Mouse (Mus musculus): ENCODE measurements around the gene Hmga1b. TPM values are rescaled to one million over a fixed set of nuclear protein-coding genes. Genes with fewer than 3 reads are reported as not detected.
A peak's percentile ranks its signal among the peaks of the same experiment; 100 is the strongest.
"Not testable (repeated sequence)": the region's sequence is repeated elsewhere in the genome, so short reads cannot be mapped to it uniquely, and the experiment has no call there.

Gene Hmga1b
- polyA plus RNA-seq, 1 experiment from 2014 or later = 8.3 TPM

DNA sequence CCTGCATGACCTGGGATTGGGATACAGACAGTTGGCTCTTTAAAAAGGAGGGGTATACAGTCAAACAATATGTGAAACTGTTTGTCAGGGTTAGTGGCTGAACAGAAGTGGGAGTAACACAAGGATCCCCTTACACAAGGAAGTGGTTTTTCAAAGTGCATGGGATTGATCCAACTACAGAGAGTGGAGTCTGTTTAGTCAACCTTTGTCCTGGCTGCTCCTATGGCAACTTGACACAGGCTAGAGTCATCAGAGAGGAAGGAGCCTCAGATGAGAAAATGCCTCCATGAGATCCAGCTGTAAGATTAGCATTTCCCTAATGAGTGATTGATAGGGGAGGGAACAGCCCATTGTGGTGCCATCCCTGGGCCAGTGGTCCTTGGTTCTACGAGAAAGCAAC lies 5.6 kb downstream of the Hmga1b start:
- DNase-seq (ENCODE audit: low spot score) = no peak

DNA sequence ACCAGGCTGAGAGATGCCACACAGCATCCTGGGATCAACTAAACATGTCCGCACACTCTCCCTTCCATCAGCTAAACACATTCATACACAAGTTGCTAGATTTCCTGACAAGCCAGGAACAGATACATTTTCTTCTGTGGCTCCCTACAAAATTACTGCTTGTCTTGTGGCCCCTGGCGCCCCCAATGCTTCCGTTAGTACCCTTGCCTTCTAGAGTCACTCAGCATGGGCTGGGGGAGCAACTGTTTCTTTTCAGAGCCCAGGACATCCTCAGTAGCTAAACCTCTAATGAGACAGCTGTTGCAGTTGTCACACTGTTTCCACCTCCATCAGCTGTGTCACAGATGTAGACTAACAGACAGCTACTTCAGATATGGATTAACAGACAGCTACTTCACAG lies 10.2 kb downstream of the Hmga1b start:
- ATAC-seq (replicated peaks; ENCODE audit: low FRiP score) = no peak
- no peak for DNase-seq (ENCODE audit: low spot score)
- 72% methylated on average over 3 of the region's 3 CpGs for WGBS

More for the DNA sequence above, 5.6 kb downstream of the Hmga1b start:
- Histone ChIP-seq H3K4me3 (ENCODE audit: low read depth, low read length) (no peak overlapping the region), H3K27ac (ENCODE audit: low read depth, low read length) (no peak overlapping the region), H3K27me3 (ENCODE audit: control insufficient read depth, insufficient read depth, low read length) (no peaks in the 10 kb centered on the region), H3K9me3 (ENCODE audit: control insufficient read depth, low read length) (no peaks in the 10 kb centered on the region), H3K4me2 (ENCODE audit: low read depth, low read length, severe bottlenecking) (no peak overlapping the region), H3K4me1 (replicated peaks; ENCODE audit: control insufficient read depth, insufficient read depth, low read length) (no peaks in the 10 kb centered on the region), H3K36me3 (ENCODE audit: control insufficient read depth, insufficient read depth, low read length) (no peaks in the 10 kb centered on the region), H3K9ac (ENCODE audit: low read length) (no peak overlapping the region)
- ATAC-seq (replicated peaks; ENCODE audit: low FRiP score) = no peak
- 71% methylated on average over 1 of the region's 1 CpGs for WGBS

DNA sequence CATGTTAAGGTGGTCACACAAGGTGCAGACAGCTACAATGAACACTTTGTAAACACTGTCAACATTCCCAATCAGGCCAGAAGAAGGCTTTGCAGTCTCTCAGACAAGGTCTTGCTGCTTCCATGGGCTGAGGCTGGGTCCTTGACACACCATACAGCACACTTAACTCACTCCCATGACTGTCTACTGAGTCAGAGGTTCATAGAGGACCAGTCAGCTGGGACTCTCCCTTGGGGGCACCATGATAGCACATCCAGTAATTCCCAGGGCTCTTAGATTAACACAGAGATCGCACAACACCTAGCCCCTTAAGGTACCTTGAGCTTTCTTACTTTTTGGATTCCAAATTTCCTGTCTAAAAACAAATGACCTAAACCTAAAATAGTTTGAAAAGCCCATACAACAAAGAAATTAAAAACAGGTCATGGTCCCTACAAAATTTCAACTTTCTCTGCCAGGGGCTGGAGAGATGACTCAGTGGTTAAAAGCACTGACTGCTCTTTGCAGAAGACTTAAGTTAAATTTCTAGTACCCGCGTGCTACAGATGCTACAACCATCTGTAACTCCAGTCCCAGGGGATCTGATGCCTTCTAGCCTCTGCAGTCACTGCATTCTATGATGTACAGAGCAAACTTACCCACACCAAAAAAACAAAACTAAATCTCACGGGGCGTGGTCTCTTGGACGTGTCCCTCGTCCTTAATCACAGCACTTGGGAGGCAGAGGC lies 11.0 kb downstream of the Hmga1b start:
- no peaks in the 10 kb centered on the region for H3K36me3 ChIP-seq (ENCODE audit: control insufficient read depth, insufficient read depth, low read length)
- no peak overlapping the region for H3K4me2 ChIP-seq (ENCODE audit: low read depth, low read length, severe bottlenecking)
- H3K9me3 ChIP-seq (ENCODE audit: control insufficient read depth, low read length) = no peaks in the 10 kb centered on the region
- H3K27ac ChIP-seq (ENCODE audit: low read depth, low read length) = no peak overlapping the region
- 90% methylated on average over 7 of the region's 7 CpGs for WGBS
- no peak overlapping the region for H3K4me3 ChIP-seq (ENCODE audit: low read depth, low read length)
- no peak overlapping the region for H3K9ac ChIP-seq (ENCODE audit: low read length)
- no peaks in the 10 kb centered on the region for H3K27me3 ChIP-seq (ENCODE audit: control insufficient read depth, insufficient read depth, low read length)
- no peak for DNase-seq (ENCODE audit: low spot score)
- no peak for ATAC-seq (replicated peaks; ENCODE audit: low FRiP score)
- no peaks in the 10 kb centered on the region for H3K4me1 ChIP-seq (replicated peaks; ENCODE audit: control insufficient read depth, insufficient read depth, low read length)

More for the DNA sequence above, 10.2 kb downstream of the Hmga1b start:
- Histone ChIP-seq H3K27ac (ENCODE audit: low read depth, low read length) (no peak overlapping the region), H3K27me3 (ENCODE audit: control insufficient read depth, insufficient read depth, low read length) (no peaks in the 10 kb centered on the region), H3K9ac (ENCODE audit: low read length) (no peak overlapping the region), H3K4me1 (replicated peaks; ENCODE audit: control insufficient read depth, insufficient read depth, low read length) (no peaks in the 10 kb centered on the region), H3K36me3 (ENCODE audit: control insufficient read depth, insufficient read depth, low read length) (no peaks in the 10 kb centered on the region), H3K4me3 (ENCODE audit: low read depth, low read length) (no peak overlapping the region), H3K4me2 (ENCODE audit: low read depth, low read length, severe bottlenecking) (no peak overlapping the region), H3K9me3 (ENCODE audit: control insufficient read depth, low read length) (no peaks in the 10 kb centered on the region)

DNA sequence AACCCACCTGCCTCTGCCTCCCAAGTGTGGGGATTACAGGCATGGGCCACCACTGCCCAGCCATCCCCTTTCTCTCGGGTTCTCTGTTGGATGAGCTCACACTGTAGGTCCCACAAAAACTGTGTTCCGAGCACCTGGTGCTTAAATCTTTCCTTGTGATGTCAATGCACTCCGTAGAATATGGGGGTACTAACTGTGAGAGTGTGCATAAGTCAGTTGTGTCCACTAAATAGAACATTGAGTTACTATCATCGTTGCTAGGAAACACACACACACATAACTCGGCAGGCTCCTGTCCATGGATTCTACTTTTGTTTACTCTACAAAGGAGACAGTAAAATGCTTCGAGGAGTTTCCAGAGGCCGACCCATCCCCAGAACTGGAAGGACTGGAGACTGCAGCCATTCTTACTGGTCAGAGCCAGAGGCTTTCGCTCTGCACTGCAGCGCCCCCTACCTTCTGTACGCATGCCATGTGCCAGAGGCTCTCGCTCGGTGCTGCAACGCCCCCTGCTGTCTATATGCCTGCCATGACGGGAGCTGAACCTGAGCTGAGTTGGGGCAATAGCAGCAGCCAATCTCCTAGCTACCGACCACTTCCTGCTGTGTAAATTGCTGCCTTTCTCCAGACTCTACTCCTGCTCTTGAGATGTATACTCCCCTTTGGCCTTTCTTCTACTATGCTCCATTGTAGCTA lies 13.3 kb downstream of the Hmga1b start:
- WGBS = 30% methylated on average over 15 of the region's 15 CpGs
- Histone ChIP-seq H3K4me2 (ENCODE audit: low read depth, low read length, severe bottlenecking) (no peak overlapping the region), H3K36me3 (ENCODE audit: control insufficient read depth, insufficient read depth, low read length) (no peaks in the 10 kb centered on the region), H3K9ac (ENCODE audit: low read length) (no peak overlapping the region), H3K4me3 (ENCODE audit: low read depth, low read length) (no peak overlapping the region), H3K27ac (ENCODE audit: low read depth, low read length) (no peak overlapping the region), H3K27me3 (ENCODE audit: control insufficient read depth, insufficient read depth, low read length) (no peaks in the 10 kb centered on the region), H3K4me1 (replicated peaks; ENCODE audit: control insufficient read depth, insufficient read depth, low read length) (no peaks in the 10 kb centered on the region), H3K9me3 (ENCODE audit: control insufficient read depth, low read length) (no peaks in the 10 kb centered on the region)
- DNase-seq (ENCODE audit: low spot score) (peak; percentile 97), ATAC-seq (replicated peaks; ENCODE audit: low FRiP score) (peak; percentile 70)

DNA sequence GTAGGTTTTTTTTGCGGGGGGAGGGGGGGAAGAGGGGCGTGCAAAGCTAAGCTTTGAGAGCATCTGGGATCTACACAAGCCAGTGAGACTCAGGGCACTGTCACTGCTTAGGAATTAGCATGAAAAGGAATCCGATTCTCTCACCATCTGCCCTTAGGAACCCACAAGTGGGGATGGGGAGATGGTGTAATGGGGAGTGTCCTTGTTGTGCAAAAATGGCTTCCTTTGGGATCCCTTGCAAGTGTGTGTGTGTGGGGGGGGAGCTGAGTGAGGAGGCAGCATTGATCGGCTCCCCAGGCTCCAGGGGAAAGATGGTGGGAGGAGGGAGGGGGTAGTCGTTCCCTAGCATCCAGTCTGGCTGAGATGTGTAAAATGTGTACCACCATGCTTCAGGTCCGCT lies 14.5 kb downstream of the Hmga1b start:
- Histone ChIP-seq H3K36me3 (ENCODE audit: control insufficient read depth, insufficient read depth, low read length) (no peaks in the 10 kb centered on the region), H3K27me3 (ENCODE audit: control insufficient read depth, insufficient read depth, low read length) (no peaks in the 10 kb centered on the region), H3K9ac (ENCODE audit: low read length) (no peak overlapping the region), H3K4me3 (ENCODE audit: low read depth, low read length) (no peak overlapping the region), H3K4me2 (ENCODE audit: low read depth, low read length, severe bottlenecking) (no peak overlapping the region), H3K27ac (ENCODE audit: low read depth, low read length) (no peak overlapping the region), H3K9me3 (ENCODE audit: control insufficient read depth, low read length) (no peaks in the 10 kb centered on the region), H3K4me1 (replicated peaks; ENCODE audit: control insufficient read depth, insufficient read depth, low read length) (no peaks in the 10 kb centered on the region)
- no peak for DNase-seq (ENCODE audit: low spot score)
- ATAC-seq (replicated peaks; ENCODE audit: low FRiP score) = no peak
- WGBS = 31% methylated on average over 6 of the region's 6 CpGs

DNA sequence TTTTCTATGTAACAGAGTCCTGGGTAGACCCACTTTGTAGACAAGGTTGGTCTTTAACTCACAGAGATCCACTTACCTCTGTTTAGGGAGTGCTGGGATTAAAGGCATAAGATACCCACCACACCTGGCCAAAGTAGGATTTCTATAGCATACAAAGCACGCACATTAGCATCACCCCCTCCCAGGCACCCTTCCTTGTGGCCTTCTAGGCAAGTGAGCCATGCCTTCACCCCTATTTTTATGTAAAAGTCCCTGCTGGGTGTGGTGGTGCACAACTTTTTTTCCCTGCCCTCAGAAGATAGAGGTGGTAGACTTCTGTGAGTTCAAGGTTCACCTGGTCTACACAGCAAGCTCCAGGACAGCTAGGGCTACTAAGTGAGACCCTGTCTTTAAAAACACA lies 17.3 kb downstream of the Hmga1b start:
- no peak overlapping the region for H3K9ac ChIP-seq (ENCODE audit: low read length)
- H3K4me2 ChIP-seq (ENCODE audit: low read depth, low read length, severe bottlenecking) = no peak overlapping the region
- DNase-seq (ENCODE audit: low spot score) (no peak), ATAC-seq (replicated peaks; ENCODE audit: low FRiP score) (no peak)
- no peaks in the 10 kb centered on the region; the same call in 1 of the 2 replicates for H3K27me3 ChIP-seq (ENCODE audit: control insufficient read depth, insufficient read depth, low read length)
- H3K4me1 ChIP-seq (replicated peaks; ENCODE audit: control insufficient read depth, insufficient read depth, low read length) = peaks cover under 1% of the 10 kb centered on the region; the same call in 1 of the 2 replicates
- no peak overlapping the region for H3K27ac ChIP-seq (ENCODE audit: low read depth, low read length)
- H3K4me3 ChIP-seq (ENCODE audit: low read depth, low read length) = no peak overlapping the region
- no peaks in the 10 kb centered on the region for H3K9me3 ChIP-seq (ENCODE audit: control insufficient read depth, low read length)
- 75% methylated on average over 1 of the region's 1 CpGs for WGBS
- no peaks in the 10 kb centered on the region for H3K36me3 ChIP-seq (ENCODE audit: control insufficient read depth, insufficient read depth, low read length)

DNA sequence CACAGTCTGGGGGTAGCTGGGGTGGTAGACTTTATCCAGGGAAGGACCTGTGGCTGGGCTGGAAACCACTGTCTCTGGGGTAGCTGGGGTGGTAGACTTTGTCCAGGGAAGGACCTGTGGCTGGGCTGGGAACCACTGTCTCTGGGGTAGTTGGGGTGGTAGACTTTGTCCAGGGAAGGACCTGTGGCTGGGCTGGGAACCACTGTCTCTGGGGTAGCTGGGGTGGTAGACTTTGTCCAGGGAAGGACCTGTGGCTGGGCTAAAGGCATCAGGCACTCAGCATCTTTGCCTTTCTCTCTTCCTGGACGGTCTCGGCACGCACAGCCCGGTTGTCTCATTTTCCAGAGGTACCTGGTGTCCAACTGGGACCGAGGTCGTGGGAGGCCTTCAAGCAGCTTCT lies 18.8 kb downstream of the Hmga1b start:
- H3K4me3 ChIP-seq (ENCODE audit: low read depth, low read length); DNase-seq (ENCODE audit: low spot score); H3K4me1 ChIP-seq (replicated peaks; ENCODE audit: control insufficient read depth, insufficient read depth, low read length); H3K36me3 ChIP-seq (ENCODE audit: control insufficient read depth, insufficient read depth, low read length); H3K9me3 ChIP-seq (ENCODE audit: control insufficient read depth, low read length); H3K27ac ChIP-seq (ENCODE audit: low read depth, low read length); H3K4me2 ChIP-seq (ENCODE audit: low read depth, low read length, severe bottlenecking); H3K9ac ChIP-seq (ENCODE audit: low read length); ATAC-seq (replicated peaks; ENCODE audit: low FRiP score); H3K27me3 ChIP-seq (ENCODE audit: control insufficient read depth, insufficient read depth, low read length): not testable (repeated sequence)
- WGBS = 93% methylated on average over 6 of the region's 6 CpGs

DNA sequence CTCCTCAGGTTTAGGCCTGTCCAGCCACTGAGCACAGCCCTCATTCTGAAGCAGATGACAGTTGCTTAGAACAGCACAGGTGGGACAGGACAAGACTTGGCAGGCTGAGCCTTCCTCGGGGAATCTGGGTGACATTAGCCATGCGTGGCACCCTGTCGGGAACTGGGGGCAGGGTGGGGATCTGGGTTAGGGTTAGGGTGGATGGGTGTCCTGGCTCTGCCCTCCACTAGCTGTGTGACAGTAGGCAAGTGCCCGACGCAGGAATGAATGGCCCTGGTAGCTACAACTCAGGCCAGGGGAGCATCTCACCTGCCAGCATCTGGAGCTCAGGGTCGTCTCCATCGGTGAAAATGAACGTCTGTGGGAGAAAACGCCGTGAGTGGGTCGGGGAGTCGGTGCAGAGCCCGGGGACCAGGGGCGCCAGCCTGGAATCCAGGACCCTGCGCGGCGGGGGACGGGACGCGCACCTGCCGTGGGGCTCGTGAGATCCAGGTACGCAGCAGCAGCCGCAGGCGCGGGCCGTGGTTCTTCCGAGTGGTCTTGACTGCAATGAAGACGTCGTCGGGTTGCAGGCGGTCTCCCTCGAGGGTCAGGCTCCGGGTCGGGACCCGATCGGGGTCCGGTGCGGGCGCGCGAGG lies 21.0 kb downstream of the Hmga1b start:
- Histone ChIP-seq H3K27me3 (ENCODE audit: control insufficient read depth, insufficient read depth, low read length) (no peaks in the 10 kb centered on the region; the same call in 1 of the 2 replicates), H3K4me2 (ENCODE audit: low read depth, low read length, severe bottlenecking) (peak overlapping the region; percentile 99), H3K27ac (ENCODE audit: low read depth, low read length) (0 out of 2 replicates have a peak overlapping the region, but pooled peaks have one; percentile 46), H3K9ac (ENCODE audit: low read length) (peak overlapping the region; percentile 91), H3K4me3 (ENCODE audit: low read depth, low read length) (peak overlapping the region; percentile 99), H3K9me3 (ENCODE audit: control insufficient read depth, low read length) (no peaks in the 10 kb centered on the region), H3K36me3 (ENCODE audit: control insufficient read depth, insufficient read depth, low read length) (peaks cover 9% of the 10 kb centered on the region), H3K4me1 (replicated peaks; ENCODE audit: control insufficient read depth, insufficient read depth, low read length) (peaks cover 6% of the 10 kb centered on the region)
- ATAC-seq (replicated peaks; ENCODE audit: low FRiP score) (peak; percentile 25; the same call in 1 of the 2 replicates), DNase-seq (ENCODE audit: low spot score) (no peak)
- 3% methylated on average over 42 of the region's 42 CpGs for WGBS
